Mouse (Mus musculus) right cerebral cortex, adult 2 months (tissue): ENCODE data around the gene Parvb.
"Not testable (repeated sequence)": the region's sequence is repeated elsewhere in the genome, so short reads cannot be mapped to it uniquely, and the experiment has no call there.

Source experiments
- DNase-seq, 2 experiments: peaks; one replicate each; pipeline ENCODE4 v3.0.0; 2021 to 2022; ENCODE audit warnings: low spot score in 2 of 2

Parvb gene

DNA sequence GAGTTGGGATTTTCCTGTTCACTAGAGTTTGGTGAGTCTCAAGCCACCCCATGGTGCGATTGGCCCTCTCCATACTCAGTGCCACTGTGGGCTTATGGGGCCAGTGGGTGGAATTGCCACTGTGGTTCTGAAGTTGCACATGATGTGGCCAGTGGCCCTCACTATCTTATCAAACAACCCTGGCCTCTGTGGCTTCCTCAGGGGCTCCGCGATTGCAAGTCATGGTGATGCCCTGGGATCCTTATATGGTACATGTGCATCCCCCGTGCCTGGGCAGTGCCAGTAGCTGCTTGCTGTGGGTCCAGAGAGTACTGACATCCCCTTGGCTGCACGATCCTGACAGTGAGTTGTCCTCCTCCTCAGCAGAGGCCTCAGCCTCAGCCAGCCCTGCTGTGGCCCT is 25.0 kb downstream of the Parvb start:
- DNase-seq = no peak

DNA sequence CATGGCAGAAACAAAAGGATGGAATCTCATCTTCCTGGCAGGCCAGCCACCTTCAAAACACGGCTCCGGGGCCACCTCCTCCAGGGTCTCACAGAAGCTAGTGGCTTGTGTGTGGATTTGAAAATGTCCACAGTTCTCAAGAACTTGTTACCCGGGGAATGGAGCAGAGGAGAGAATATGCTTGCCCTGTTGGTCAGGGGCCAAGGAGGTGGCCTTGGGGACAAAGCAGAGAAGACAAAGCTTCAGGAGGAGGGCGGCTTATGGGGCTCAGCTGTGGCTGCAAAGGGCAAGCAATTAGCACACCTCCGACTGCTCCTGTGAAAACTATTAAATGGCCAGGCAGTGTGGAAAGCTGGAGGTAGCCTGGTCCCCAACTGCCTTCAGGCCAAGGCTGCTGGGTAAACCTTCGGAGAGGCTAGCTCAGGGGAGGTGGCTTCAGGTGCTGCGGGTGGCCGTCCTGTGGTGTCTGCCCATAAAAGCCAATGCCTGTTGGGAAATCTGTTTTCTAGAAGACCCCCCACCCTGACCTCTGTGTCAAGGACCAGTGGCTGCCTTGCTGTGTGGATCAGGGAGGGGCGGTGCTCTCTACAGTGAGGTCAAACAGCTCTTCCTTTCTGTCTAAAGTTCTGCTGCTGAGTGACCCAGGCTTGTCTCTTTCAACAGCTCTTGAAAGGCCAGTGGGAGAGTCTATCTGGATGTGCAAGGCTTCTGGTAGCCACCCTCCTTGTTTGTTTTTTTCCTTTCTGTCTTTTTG is 26.9 kb downstream of the Parvb start:
- DNase-seq = no peak

DNA sequence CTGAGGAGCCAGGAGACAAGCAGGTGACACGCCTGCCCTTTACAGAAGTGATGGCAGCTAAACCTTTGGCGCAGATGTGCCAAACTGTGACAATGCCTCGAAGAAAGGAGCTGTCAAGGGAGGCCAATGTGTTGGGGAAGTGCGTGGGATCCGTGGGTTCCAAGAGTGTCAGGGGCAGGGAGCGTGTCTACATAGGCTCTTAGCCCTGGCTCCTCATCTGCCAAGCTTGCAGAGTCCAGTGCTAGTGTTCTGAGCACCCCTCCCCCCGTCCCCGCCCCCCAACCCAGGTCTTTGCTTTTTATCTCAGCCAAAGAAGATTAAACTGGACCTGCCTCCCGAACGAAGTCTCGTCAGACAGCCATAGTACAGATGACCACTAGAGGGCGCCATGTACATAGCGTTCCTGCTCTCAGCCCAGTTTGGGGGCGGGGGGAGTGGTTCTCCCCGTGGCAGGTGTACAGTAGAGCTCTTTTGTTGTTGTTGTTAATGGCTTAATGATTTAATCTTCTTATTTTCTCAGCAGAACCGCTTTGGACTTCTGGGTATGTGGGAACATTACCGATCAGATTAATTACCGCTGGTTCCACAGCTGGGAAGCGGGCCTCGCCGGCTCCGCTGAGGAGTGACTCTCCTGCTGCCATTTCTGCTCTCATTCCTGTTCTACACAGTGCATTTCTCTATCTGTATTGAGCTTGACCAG is 28.4 kb downstream of the Parvb start:
- peak; percentile 87 to 89 for DNase-seq

DNA sequence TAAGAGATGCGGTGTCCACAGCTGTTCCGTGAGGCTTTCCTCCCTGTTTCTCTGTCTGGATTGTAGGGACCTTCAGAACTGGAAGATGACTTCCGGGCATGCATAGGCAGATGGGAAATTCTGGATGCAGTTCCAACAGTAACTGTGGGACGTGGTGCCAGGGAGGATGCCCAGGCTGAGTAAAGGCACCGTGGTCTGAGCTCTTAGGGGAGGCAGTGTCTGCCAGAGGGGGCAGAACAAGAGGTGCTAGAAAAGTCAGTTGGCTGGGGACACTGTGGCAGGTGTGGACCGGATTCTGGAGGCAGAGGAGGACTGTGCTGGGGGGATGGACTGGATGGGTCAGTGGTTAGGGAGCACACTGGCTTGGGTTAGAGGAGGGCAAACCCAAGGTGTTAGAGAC is 30.8 kb downstream of the Parvb start:
- DNase-seq = no peak

DNA sequence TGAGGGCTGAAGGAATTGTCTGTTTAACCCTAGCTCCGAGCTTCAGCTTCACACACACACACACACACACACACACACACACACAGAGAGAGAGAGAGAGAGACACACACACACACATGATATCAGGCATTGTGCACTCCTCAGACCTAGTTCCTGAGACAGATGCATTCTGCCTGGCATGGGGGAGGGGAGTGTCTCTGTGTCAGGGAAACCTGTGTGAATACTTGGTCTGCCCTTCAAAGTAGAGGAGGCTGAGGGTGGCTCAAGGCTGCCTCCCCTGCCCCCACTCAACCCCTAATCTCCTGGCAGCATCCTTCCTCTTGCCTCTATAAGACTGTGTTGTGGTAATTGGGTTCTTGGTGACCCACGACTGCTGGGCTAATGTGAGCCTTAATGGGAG is 31.7 kb downstream of the Parvb start:
- no peak for DNase-seq

- no peak for DNase-seq
These were observed 33.3 kb downstream of the Parvb start for GRCm38 (mm10) chr15:84265141-84265540.

DNA sequence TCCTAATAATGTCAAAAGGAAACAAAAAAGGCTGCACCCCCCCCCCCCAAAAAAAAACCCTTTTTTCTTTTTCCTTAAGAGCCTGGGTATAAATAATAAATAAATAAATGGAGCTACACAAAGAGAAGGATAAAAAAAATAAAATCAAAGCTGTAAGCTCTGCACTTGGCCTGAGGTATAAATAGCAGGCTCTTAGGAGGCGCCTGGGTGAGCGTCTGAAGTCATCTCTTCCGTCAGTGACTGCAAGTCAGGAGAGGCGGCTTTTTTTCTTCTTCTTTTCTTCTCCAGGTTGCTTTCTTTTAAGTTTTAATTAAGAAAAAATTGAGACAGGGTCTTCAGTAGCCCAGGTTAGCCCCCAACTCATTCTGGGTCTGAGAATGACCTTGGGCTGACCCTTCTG is 34.4 kb downstream of the Parvb start:
- no peak for DNase-seq

DNA sequence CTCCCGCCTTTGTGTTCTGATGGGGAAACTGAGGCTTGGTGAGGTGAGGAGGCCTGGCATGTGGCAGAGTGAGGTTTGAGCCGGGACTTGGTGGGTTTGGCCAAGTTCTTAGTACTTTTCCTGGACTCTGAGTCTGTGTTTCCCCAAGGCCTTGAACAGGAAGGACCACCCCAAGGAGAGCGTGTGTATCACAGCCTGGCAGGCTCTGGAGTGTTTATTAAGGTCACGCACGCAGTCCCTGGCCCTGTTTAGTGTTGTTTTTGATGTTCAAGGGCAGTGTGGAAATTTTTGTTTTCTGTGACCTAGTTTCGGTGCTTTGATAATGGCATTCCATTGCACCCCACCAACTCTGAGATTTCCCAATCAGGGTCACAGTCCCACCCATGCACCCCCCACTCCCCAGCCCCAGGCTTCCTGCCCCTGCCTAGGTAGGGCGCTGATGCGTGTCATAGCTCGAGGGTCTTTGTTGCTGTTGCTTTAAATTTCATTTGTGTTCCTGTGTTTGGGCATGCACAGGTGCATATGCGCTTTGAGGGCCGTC is 35.9 kb downstream of the Parvb start:
- DNase-seq = no peak

DNA sequence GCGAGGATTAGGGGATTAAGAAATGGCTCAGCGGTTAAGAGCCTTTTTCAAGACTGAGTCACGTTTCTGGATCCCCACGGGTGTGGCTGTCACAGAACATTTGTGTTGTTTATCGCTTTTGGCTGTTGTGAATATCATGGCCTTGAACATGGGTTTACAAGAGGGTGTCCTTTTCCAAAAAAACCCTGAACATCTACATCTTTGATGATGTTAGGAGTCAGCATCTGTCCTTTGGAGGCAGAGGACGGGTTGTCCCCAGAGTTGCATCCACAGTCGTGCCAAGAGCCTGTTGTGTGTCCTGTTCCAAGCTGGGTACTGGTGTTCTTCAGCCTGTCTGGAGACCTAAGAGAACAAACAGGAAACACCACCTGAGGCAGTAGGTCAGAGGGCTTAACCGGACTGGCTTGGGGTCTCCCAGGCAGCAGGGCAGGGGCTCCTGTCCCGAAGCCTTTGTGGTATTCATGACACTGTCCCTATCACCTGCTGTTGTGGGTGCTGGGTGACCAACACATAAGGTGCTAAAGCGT is 37.3 kb downstream of the Parvb start:
- DNase-seq = no peak

DNA sequence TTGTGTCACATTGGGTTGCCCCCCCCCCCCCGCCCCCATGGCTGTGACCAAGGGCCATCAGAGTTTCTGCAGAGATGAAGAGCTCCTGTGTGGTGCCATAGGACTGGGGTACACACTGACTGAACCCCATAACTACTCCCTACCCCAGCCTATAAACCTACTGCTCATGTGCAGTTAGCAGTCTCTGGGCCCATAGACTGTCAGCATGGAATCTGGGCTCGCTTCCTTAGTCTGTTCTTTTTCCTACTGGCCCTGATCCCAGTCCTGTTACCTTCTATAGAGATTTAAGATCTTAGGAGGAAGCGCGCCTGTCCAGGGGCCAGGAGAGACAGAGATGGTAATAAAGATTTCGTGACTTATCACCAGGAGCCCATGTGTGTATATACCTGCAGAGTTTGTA is 38.2 kb downstream of the Parvb start:
- DNase-seq = no peak

DNA sequence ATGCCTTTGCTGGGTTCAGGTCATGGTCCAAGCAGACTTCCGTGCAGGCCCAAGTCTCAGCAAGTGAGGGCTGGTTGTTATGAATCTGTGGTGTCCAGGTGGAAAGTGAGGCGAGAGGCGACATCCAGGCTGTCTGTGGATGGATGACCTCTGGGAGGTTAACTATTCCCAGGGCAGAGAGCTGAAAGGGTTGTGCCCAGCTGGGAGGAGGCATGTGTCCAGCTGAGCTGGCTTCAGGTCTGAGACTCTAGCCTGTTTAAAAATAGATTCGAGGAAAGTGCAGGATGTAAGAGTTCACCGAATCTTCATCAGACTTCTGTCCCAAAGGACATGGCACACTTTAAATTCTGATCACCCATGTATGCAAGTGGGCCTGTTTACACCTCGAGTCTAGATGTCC is 38.6 kb downstream of the Parvb start:
- DNase-seq = no peak

DNA sequence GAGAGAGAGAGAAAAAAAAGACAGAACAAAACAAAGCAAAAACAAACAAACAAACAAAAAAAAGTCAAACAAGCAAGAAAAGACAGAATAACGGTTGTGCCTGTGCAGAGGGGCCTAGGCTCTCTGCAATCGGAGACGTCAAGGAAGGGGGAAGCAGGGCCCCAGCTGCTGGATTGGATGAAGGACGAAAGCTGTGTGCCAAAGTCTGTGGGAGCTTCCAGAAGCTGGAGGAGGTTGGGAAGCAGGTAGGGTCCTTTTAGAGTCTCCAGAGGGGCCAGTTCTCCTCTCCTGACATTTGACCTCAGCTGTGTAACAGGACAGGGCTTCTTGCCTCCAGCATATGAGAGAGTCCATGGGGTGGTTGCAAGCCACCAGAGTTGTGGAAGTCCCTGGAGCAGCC is 44.2 kb downstream of the Parvb start:
- no peak for DNase-seq

- no peak for DNase-seq
These were observed 46.2 kb downstream of the Parvb start for GRCm38 (mm10) chr15:84278091-84278490.

DNA sequence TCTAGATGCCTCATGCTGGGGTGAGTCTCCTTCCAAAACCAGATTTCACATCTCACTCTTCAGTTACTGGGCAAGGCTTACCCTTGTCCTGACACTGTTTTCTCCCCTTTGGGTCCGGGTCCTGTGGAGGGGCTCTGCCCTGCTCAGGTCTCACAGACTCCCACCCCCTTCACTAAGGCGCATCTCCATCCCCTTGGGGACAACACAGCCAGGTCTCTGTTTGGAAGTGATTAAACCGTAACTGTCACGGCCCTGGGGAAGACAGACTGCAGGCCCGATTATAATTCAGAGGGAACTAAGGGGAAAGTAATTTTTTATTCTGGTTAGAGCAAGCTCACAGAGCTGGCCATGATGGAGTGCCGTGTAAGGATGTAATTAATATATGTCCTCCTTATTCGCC is 46.8 kb downstream of the Parvb start:
- no peak for DNase-seq

DNA sequence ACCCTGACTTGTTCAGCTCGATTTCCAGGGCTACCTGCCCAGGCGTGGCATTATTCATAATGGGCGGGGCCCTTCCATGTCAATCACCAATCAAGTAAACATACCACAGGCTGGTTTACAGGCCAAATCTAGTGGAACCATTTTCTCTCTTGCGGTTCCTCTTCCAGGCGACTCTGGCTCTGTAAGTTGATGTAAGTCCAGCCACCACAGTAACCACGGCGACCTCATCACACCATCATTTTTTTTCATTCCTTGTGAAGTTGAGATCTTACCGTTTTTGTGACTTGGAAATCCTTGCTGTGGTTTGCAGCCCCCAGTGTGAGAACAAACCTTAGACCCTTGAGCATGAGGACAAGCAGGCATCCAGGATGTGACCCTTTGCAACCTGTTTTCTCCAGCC is 48.5 kb downstream of the Parvb start:
- DNase-seq = no peak

GRCm38 (mm10) chr15:84280712-84281347 is 49.0 kb downstream of the Parvb start:
- no peak for DNase-seq

GRCm38 (mm10) chr15:84282206-84283085 is 50.6 kb downstream of the Parvb start:
- no peak for DNase-seq

- DNase-seq = peak; percentile 43 to 46
These were observed 52.2 kb downstream of the Parvb start for GRCm38 (mm10) chr15:84284059-84284458.

DNA sequence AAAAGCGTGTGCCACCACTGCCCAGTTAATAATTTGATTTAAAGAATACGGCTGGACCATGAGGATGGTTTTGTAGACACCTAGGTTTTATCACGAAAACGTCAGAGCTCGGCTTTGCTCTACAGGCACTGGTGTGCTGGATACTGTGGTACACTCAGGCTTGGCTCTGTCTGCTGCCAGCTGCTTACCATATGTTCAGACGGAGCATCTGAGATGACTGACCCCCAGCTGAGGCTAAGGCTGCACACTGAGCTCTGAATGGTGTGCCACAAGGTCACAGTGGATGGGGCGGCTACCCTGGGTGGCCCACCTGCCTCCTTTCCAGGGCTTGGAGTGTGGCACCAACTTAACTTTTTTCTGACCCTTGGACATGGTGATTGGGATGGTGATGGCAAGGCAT is 53.6 kb downstream of the Parvb start:
- no peak for DNase-seq

- DNase-seq = not testable (repeated sequence)
These were observed 57.1 kb downstream of the Parvb start for GRCm38 (mm10) chr15:84288953-84289352.

GRCm38 (mm10) chr15:84291097-84291496 is 59.3 kb downstream of the Parvb start:
- DNase-seq = no peak
